Mouse (Mus musculus): Measurements from ENCODE around the gene Plpp6.

The Plpp6 gene

DNA sequence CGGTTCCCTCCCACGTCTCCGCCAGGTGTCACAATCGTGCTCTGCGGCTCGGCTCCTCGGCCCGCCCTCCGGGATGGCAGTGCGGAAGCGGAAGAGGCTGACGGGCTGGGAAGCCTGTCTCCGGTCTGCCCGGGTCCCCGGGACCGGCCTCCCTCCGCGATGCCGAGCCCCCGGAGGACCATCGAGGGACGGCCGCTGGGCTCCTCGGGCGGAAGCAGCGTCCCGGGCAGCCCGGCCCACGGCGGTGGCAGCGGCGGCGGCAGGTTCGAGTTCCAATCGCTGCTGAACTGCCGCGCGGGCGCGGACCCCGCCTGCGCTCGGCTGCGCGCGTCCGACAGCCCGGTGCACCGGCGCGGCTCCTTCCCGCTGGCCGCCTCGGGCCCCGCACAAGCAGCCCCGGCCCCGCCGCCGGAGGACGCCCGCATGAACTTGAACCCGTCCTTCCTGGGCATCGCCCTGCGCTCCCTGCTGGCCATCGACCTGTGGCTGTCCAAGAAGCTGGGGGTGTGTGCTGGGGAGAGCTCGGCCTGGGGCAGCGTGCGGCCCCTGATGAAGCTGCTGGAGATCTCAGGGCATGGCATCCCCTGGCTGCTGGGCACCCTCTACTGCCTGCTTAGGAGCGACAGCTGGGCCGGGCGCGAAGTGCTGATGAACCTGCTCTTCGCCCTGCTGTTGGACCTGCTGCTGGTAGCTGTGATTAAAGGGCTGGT, at the start of gene Plpp6:
TSS of gene Plpp6 (plus strand) at position 112 of the 710 bp plus-strand sequence.
- peak; percentile 87 for DNase-seq (ENCODE audit: low spot score)

DNA sequence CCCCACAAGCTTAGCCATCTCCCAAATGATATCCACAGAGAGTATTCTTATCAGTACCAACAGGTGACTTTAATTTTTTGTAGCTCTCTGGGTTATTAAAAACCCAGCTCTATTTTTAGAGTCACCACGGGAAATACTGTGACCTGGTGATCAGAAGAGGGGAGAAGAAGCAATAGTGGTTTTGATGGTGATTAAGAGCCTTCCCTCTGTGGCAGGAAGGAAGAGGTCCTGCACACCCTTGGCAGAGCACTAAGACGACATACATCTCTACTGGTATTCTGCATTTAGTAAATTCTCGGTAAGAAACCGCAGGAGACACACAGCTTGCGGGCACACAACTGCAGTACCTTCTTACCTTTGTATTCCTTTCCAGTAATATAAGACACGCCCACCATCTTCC, 49.2 kb upstream of the Plpp6 start:
- no peak for DNase-seq (ENCODE audit: low spot score)

DNA sequence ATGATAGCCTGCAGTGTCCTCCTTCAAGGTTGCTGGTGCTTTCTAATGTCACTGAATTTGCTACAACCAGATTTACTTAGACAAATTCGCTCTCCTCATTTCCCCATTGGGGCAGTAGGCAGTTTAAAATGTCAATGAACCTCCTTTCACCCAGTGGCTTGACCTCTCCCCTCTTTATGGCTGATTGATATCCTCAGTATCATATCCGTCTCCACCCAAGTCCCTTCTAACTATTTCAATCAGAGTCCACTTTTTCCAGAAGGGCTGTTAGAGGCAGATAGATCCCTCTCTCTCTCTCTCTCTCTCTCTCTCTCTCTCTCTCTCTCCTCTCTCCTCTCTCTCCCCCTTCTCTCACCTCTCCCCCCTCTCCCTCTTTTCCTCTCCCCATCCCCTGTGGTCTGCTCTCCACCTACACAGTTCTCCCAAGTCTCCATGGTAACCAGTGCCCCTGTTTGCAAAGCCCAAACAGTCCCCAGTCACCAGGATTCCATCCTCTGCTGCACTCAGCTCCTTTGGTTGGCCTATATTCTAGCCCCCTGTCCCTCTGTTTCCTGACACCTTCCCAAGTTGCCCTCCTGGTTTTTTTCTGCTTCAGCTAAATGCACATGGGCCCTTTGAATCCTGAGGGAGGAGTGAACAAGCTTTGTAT, 48.0 kb upstream of the Plpp6 start:
- DNase-seq (ENCODE audit: low spot score), result peak; percentile 17

DNA sequence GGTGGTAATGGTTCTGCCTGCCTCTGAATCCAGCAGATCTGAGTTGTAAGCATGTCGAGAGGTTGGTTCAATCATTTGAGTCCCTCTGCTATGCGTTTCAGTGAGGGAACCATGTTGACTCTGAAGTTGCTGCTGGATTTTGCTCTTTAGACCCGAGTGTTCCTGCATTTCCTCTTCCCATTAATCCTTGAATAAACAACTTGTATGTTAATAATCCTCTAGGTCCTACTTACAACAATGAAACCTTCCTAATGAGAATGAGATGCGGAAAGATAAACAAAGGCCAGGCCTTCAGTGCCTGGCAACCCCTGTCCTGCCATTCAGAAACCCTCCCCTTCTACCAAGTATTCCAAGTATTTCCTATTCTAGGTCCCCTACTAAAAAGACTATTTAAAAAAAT, 47.3 kb upstream of the Plpp6 start:
- DNase-seq (ENCODE audit: low spot score), result no peak

DNA sequence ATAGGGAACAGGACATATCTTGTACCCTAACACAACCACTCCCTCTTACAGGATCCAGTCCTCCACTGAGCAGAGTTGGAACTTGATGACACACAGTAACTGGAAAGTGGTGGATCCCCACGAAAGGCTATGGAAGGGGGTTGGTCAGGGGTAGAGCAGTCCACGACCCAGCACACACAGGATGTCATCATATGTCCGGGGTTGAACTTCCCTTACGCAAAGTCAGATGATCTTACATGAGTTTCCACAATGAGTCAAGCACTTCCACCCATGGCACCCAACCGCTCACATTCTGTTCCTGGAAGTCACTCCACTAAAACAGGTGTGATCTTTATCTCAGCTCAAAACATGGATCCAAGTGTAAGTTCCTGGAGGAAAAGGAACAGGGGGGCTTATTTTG, 45.9 kb upstream of the Plpp6 start:
- no peak for DNase-seq (ENCODE audit: low spot score)

DNA sequence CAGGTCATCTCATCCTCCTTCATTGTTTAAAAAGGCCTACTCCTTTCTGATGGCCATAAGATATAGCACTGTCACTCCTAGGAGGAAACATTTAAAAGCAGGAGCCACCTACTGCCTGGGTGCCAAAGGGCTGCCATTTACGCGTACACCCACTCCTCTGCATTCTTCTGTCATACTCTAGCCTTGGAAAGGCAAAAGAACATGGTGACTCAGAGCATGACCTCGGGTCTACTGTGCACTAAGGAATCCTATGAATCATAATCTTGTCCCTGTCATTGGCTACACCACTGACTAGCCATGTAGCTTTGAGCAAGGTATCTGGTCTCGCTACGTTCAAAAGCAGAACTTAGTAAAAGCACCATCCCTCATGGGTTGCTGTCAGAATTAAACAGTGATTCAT, 37.4 kb upstream of the Plpp6 start:
- DNase-seq (ENCODE audit: low spot score), result no peak

DNA sequence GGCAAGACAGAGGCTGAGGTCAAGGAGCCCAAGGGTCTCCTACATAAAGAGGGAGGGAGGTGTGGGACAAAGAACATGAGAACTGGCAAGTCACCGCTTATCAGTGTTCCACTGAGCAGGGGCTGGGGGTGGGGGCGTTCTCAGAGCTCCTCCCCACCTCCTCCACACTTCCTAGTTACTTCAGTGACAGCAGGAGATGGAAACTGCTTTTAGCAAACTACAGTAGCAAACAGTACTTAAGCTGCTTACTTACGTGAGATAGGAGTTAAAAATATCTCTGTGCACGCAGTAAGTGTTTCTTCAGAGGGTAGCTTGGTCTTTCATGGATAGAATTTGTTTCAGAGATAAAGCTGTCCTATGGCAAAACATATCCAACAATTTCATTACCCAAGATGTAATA, 36.4 kb upstream of the Plpp6 start:
- no peak for DNase-seq (ENCODE audit: low spot score)

DNA sequence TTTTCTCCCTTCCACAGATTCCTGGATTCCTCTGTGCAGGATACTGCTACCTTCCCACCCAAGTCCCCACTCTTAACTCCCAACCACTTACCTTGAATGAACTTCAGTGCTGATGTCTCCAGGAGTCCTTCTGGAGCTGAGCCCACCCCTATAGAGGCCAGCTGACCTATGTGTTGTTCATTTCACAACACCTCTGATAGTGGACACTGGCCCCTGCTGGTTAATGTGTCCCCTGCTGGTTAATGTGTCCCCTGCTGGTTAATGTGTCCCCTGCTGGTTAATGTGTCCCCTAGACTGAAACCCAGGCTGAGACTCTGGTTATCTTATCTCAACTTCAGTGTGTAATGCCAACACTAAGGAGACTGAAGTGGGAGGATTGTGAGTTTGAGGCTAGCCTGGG, 34.7 kb upstream of the Plpp6 start:
- DNase-seq (ENCODE audit: low spot score), result no peak

DNA sequence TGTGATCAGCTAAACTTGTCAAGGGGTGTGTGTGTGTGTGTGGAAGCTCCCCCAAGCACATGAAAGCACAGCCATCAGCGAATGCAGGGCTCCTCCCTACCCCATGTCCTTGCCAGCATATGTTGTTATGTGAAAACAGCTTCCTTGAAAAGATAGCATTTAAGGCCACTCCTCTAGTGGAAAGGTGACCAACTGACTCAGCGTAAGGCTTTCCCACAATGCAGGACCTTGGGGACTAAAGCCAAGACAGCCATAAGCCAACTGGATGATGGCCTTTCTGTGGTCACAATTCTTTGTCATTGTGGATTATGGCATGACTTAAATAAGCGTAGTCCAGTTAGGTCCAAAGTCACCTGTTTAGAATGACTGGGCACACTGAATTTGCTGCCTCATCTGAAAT, 28.9 kb upstream of the Plpp6 start:
- no peak for DNase-seq (ENCODE audit: low spot score)

DNA sequence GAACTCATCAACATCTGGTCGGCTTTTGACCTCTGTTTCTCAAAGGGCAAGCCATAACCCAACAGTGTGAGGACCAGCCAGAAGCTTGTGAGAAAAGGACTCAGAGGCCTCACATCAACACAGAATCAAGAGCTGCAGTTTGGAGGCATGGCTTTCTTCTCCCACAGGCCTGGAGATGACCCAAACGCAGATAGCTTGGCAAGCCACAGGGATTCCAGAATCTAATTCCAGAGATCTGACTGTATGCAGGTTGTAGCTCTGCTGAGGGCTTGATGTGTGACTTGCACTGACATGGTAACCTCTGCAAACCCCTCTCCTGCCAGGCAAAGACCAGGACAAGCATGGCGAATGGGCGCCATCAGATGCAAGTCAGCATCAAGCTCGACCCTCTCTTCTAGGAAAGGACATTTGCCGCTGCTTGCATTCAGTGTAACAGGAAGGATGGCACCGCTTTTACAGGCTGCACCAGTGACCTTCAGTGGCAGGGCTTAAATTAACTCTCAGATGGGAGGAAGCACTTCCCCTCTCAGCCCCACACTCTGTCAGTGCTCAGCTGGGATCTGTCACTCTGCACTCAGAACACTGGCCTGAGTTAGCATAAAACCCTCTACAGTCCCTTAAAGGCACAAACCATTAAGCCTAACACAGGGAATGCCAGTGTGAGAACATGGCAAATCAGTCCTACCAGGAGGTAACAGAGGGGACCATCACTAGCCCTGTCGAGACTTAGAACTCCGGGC, 23.4 kb upstream of the Plpp6 start:
- DNase-seq (ENCODE audit: low spot score), result peak; percentile 28

DNA sequence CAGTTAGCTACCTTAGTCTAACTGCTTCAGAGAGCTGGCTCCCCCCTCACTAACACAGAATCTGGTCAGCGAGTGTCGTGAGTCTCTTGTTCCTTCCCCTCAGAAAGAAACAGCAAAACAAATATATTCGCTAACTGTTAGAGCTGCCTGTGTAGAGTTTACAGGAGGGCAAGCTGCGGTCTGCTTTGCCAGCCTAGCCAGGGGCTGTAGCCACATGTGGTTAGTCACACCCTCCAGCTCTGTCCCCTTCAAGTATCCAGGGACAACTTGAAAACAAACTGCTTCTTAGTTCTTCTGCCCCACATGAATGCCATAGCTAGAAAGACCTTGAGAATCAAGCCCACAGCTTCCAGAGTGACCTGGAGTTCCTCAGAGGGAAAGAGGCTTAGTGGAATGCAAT, 22.5 kb upstream of the Plpp6 start:
- DNase-seq (ENCODE audit: low spot score), result no peak

DNA sequence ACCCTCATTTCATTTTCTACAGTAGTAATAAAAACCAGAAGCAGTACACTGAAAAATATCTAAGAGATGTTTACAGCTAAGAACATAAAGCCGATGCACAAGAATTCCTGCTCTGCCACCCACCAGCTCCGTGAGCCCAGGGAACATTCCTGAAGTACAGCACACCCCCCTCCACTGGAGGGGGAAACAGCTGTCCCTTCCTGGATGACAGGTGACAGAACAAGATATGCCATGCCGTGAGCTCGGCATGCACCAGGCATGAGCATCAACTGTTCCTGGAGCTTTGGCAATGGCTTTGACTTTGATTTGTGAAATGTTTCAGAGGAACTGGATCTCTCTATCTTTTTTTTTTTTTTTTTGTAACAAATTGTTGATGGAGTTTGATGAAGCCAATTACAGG, 17.0 kb upstream of the Plpp6 start:
- DNase-seq (ENCODE audit: low spot score), result no peak

DNA sequence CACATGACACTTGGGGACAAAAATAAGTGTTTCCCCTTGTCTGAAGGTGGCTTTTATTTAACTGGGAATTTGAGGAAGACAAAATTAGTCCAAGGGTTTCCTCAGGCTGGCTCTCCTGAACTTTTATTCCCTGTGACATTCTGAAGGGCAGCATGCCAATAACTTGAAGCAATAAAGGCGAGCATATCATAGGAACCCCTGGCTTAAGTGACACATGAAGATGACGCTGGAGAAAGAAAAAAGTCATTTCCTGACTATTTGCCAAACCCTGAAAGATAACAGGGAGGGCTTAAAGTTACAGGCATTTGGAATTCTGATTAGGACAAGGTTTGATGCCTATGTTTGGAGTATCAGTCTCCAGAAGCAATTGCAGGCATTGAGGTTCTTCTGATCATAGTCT, 16.4 kb upstream of the Plpp6 start:
- no peak for DNase-seq (ENCODE audit: low spot score)

DNA sequence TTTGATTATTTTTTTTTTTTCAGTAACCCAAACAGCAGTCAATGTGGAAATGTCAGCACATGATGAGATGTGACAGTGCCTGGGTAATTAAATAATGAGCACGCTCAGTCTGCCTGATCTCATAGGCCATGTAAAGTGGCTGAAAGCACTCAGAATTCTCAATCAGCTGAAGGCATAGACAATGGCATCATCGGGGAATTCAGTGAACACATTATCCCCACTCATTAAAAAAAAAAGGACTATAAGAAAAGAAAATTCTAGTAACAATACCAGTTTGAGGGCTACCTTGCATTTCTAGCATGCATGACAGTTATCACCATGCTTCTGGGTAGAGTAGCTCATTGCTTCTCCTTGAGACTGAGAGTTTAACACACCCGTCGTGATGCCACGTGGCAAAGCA, 12.5 kb upstream of the Plpp6 start:
- no peak for DNase-seq (ENCODE audit: low spot score)

DNA sequence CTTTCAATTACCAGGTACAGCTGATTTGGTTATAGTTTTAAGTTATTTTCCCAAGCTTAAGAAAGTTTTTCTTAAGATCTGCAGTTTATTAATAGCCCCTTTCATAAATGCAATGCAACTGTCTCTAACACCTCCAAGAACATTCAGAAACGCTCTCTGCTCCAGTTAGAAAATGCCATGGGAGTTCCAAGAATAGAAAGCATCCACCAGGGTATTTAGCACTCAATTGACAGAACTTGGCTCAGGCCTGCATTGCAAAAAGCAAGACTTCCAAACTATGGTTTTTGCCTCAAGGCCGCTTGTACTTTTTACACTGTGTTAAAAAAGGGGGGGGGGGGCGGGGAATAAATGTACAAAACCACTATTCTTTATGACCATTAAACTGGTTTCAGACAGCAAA, 640 bp upstream of the Plpp6 start:
- DNase-seq (ENCODE audit: low spot score), result no peak

DNA sequence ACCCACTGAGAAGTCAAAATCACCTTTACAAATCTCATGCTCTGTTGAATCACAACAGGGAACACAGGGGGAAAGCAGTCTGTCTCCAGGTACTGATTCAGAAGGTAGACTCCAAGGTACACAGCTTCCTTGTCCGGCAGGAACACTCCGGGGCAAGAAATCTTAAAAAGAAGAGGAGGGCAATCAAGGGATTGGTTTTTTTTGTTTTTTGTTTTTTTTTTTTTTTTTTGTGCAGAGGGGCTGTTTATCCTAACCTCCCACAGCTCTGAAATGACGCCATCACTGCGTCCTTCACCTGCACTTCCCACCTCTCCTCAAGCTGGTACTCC, 276 bp upstream of the Plpp6 start:
- no peak for DNase-seq (ENCODE audit: low spot score)

DNA sequence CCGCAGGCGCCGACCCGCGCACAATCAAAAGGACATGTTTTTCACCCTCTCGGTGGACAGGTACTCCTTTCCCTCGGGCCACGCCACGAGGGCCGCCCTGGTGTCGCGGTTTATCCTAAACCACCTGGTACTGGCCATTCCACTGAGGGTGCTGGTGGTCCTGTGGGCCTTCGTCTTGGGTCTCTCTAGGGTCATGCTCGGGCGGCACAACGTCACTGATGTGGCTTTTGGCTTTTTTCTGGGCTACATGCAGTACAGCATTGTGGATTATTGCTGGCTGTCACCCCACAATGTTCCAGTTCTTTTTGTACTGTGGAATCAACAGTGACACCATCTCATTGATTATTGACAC, 775 bp downstream of the Plpp6 start:
- no peak for DNase-seq (ENCODE audit: low spot score)

DNA sequence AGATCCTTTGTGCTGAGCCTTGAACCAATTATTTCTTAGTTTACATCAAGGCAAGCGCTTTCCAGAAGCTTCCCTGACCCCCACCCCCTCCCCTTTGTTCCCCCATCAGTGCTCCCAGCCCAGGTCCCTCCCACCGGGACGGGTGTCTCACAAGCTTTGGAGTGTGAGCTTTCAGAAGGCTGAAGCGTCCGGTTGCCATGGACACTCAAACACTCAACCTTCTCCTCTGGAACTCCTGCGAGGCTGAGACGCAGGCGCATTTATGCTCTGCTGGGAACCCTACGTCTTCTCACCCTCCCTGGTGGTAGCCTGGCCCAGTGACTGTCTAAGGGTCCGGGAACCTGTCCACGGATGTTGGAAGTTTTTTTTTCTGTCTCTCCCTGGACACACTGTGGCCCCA, 3.9 kb downstream of the Plpp6 start, which contains the start of gene 4430402I18Rik:
TSS of gene 4430402I18Rik (minus strand) at position 149 of the 400 bp plus-strand sequence.
- DNase-seq (ENCODE audit: low spot score), result peak; percentile 73

DNA sequence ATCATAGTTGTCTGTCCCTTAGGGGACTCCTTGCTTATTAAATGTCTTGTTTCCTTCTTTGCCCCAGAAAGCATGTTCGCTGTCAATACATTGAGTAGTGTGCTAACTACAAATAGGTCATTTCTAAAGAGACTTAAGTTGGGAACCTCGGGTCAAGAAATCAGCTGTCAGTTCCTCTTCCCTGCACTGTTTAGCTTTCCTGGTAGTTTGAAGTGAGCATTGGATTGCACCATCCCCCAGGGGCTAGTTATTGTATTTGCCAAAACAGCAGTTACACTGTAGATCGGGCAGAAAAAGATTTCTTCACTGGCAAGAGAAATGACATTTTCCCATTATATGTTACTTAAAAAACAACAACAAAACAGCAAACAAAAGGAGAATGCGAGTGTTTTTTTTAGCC, 4.4 kb downstream of the Plpp6 start:
- DNase-seq (ENCODE audit: low spot score), result no peak

DNA sequence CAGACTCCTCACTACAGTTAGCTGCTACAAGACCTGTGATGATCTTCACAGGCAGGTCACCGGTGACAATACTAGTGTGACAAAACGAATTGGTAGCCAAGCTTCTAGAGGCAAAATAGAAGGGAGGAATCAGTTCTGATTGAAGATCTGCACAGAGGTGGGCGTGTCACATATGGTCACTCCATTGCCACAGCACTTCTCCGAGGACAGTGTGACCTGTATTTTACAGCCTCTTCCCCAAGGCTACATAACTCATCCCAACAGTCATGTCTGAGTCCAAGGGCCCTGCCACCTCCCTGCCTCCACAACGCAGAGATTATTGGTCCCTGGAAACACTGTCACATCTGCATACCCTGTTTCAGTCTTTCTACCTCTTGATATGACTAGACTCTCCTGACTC, 5.5 kb downstream of the Plpp6 start:
- DNase-seq (ENCODE audit: low spot score), result no peak

DNA sequence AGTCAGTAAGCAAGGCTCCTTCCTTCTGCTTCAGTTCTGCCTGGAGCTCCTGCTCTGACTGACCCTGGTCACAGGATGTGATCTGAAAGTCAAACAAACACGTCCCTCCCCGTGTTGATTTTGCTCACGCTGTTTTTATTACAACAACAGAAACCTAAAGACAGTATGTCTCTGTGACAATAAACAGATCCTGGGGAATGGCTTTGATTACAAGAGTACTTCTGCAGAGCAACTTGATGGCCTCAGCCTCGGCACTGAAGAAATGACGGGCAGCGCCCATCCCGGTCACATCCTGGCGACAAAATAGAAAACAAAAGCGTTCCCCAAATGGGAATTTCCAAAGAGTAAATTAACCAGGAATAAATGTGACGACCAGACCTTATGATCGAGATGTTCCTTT, 6.5 kb downstream of the Plpp6 start:
- peak; percentile 22 for DNase-seq (ENCODE audit: low spot score)

DNA sequence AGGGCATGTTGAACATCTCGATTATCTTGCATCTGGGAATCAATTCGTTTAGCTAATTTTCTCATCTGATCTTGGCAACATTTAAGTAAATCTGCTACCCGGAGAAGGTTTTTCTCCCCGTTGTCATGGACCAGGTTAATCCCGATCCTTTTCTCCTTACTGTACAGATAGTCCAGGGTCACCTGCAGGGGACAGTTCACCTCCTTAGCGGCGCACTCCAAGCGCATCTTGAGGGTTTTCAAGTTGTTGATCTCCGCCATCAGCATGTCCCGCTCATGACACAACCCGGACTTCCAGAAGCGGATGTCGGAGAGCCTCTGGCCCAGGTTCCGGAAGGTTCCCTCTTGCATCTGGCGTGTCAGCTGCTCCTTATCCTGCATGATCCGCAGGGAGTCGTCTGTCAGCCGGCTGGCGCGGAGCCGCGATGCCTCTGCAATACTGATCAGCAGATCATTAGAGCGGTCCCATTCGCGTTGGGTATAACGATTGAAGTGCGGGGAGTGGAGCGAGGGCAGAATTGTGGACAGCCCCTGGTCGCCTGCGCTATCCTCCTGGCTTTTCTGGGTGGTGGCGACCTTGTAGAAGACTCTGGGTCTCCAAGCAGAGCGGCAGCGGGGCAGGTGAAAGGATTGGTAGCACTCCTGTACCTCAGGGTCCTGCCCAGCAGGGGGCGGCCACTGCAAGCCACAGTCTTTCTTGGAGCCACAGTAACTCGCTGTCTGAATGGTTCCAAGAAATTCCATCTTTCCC, 11.3 kb downstream of the Plpp6 start:
- peak; percentile 86 for DNase-seq (ENCODE audit: low spot score)

DNA sequence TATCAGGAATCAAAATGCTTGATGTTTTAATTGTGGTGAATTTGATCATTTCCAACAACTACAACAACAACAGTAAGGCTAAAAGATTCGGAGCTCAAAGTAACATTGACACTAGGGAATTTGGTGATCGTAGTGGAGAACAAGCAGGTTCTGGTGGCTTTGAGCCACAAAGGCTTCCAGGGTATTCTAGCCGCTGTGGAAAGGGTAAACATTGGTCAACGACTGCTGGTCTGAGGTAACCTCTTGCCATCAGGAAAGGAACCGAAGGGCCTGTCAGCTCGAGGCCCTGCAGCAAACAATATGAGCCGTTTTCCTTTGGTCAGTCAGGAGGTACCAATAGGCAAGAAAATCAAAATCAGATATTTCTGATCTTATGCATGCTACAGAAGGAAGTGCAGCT, 18.9 kb downstream of the Plpp6 start:
- DNase-seq (ENCODE audit: low spot score), result no peak
